Mouse (Mus musculus) stomach, postnatal 0 days (tissue): ENCODE data around the gene Cfap58.

ENCODE experiments used
- CTCF ChIP-seq: IDR thresholded peaks from 2 replicates; pipeline ENCODE4 v1.5.1; 2016; ENCODE audit warnings: antibody characterized with exemption, low read depth, mild to moderate bottlenecking, moderate library complexity
- EP300 ChIP-seq: optimal IDR thresholded peaks from 2 replicates; pipeline ENCODE3; 2016; ENCODE audit warnings: antibody characterized with exemption

DNA sequence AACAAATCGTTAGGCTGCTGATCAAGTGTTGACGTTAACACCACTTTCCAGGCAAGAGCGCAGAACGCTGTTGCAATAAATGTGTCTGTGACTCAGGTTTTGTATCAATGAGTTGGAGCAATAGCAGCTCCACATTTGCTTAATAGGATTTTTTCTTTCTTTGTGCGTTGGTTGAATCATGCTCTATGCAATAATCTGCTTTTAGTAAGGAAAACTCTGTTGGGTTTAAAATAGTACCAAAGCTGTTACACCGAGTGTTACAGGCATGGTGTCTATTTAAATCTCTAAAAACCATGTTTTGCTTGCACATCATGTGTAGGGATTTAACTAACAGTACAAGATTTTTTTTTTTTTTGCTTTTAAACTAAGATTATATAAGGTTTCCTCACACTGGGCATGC is 1.9 kb downstream of the Cfap58 start:
- TF ChIP-seq CTCF, result no peak
- TF ChIP-seq EP300, result no peak
